Mouse (Mus musculus): Measurements from ENCODE around the gene Plxnc1. TPM values are rescaled to one million over a fixed set of nuclear protein-coding genes. Genes with fewer than 3 reads are reported as not detected.

Gene Plxnc1
- total and polyA plus RNA-seq, 3 experiments, result 27.6 to 34.4 (median 33.0) TPM

GRCm38 (mm10) chr10:94896950-94897349 lies 47.7 kb downstream of the Plxnc1 start:
- TF ChIP-seq MYC (IDR thresholded peaks at IDR 0.05; ENCODE audit: low read depth, low read length) (no peak), ZNF384 (IDR thresholded peaks at IDR 0.05; ENCODE audit: low read depth, low read length) (no peak)
- in situ Hi-C loops (cut with MboI; ENCODE audit: low pct_ligation_motif_present, low pct_unique_long_range_greater_than_20kb, low sequenced_read_pairs) (no loop called here), dilution Hi-C loops (cut with MboI; ENCODE audit: extremely low pct_ligation_motif_present, extremely low pct_unique_long_range_greater_than_20kb, low sequenced_read_pairs) (no loop called here)
- Histone ChIP-seq H3K9me3 (replicated peaks; ENCODE audit: low read length) (peaks cover 5% of the 10 kb centered on the region), H3K36me3 (replicated peaks in 1 of 2; ENCODE audit: control insufficient read depth in 1 of 2, insufficient read depth in 1 of 2, low read length in 1 of 2) (peaks cover 63 to 82% of the 10 kb centered on the region in 2 experiments), H3K4me3 (replicated peaks in 1 of 3; ENCODE audit: low read depth in 2 of 3, low read length in 2 of 3, poor library complexity in 1 of 3) (no peak overlapping the region), H3K79me2 (replicated peaks; ENCODE audit: control insufficient read depth, extremely low read depth, insufficient read depth, poor library complexity, severe bottlenecking) (no peaks in the 10 kb centered on the region), H3K27me3 (replicated peaks) (no peaks in the 10 kb centered on the region), H3K27ac (ENCODE audit: insufficient read depth, low read depth) (no peak overlapping the region), H3K4me2 (ENCODE audit: insufficient read depth, low read depth, poor library complexity, severe bottlenecking) (no peak overlapping the region), H3K9ac (ENCODE audit: insufficient read depth, low read depth) (no peak overlapping the region), H3K4me1 (ENCODE audit: control insufficient read depth in 1 of 2, insufficient read depth in 2 of 2) (peaks cover 3 to 12% of the 10 kb centered on the region in 2 experiments; a peak in 3 of 4 replicates)
- no peak for DNase-seq (ENCODE audit: extremely low read depth)

GRCm38 (mm10) chr10:94896311-94896710 lies 48.3 kb downstream of the Plxnc1 start:
- in situ Hi-C loops (cut with MboI; ENCODE audit: low pct_ligation_motif_present, low pct_unique_long_range_greater_than_20kb, low sequenced_read_pairs) (no loop called here), dilution Hi-C loops (cut with MboI; ENCODE audit: extremely low pct_ligation_motif_present, extremely low pct_unique_long_range_greater_than_20kb, low sequenced_read_pairs) (no loop called here)
- Histone ChIP-seq H3K27ac (ENCODE audit: insufficient read depth, low read depth) (no peak overlapping the region), H3K4me2 (ENCODE audit: insufficient read depth, low read depth, poor library complexity, severe bottlenecking) (no peak overlapping the region), H3K79me2 (replicated peaks; ENCODE audit: control insufficient read depth, extremely low read depth, insufficient read depth, poor library complexity, severe bottlenecking) (no peaks in the 10 kb centered on the region), H3K9ac (ENCODE audit: insufficient read depth, low read depth) (no peak overlapping the region), H3K9me3 (replicated peaks; ENCODE audit: low read length) (peaks cover 5% of the 10 kb centered on the region), H3K4me1 (ENCODE audit: control insufficient read depth in 1 of 2, insufficient read depth in 2 of 2) (peaks cover 3 to 14% of the 10 kb centered on the region in 2 experiments; a peak in 3 of 4 replicates), H3K27me3 (replicated peaks) (no peaks in the 10 kb centered on the region), H3K36me3 (replicated peaks in 1 of 2; ENCODE audit: control insufficient read depth in 1 of 2, insufficient read depth in 1 of 2, low read length in 1 of 2) (peaks cover 63 to 80% of the 10 kb centered on the region in 2 experiments), H3K4me3 (replicated peaks in 1 of 3; ENCODE audit: low read depth in 2 of 3, low read length in 2 of 3, poor library complexity in 1 of 3) (no peak overlapping the region)
- no peak for TF ChIP-seq ZKSCAN1 (IDR thresholded peaks at IDR 0.05; ENCODE audit: borderline replicate concordance, low read depth, low read length)
- TF ChIP-seq TCF12 (IDR thresholded peaks at IDR 0.05; ENCODE audit: low read depth, low read length), result no peak
- no peak for TF ChIP-seq UBTF (IDR thresholded peaks at IDR 0.05; ENCODE audit: low read depth, low read length)
- TF ChIP-seq ZNF384 (IDR thresholded peaks at IDR 0.05; ENCODE audit: low read depth, low read length), result no peak
- TF ChIP-seq RAD21 (IDR thresholded peaks at IDR 0.05; ENCODE audit: low read depth, low read length), result no peak
- no peak for TF ChIP-seq USF1 (IDR thresholded peaks at IDR 0.05; ENCODE audit: low read depth, low read length)
- TF ChIP-seq CHD2 (IDR thresholded peaks at IDR 0.05; ENCODE audit: low read length), result no peak
- TF ChIP-seq MYC (IDR thresholded peaks at IDR 0.05; ENCODE audit: low read depth, low read length), result no peak
- TF ChIP-seq RCOR1 (conservative IDR thresholded peaks at IDR 0.05; ENCODE audit: low read depth, low read length), result no peak
- DNase-seq (ENCODE audit: extremely low read depth), result no peak

GRCm38 (mm10) chr10:94895876-94896275 lies 48.8 kb downstream of the Plxnc1 start:
- no peaks in the 10 kb centered on the region for H3K79me2 ChIP-seq (replicated peaks; ENCODE audit: control insufficient read depth, extremely low read depth, insufficient read depth, poor library complexity, severe bottlenecking)
- peaks cover 3 to 10% of the 10 kb centered on the region in 2 experiments; a peak in 3 of 4 replicates for H3K4me1 ChIP-seq (ENCODE audit: control insufficient read depth in 1 of 2, insufficient read depth in 2 of 2)
- no peak overlapping the region for H3K4me3 ChIP-seq (replicated peaks in 1 of 3; ENCODE audit: low read depth in 2 of 3, low read length in 2 of 3, poor library complexity in 1 of 3)
- no peak overlapping the region for H3K27ac ChIP-seq (ENCODE audit: insufficient read depth, low read depth)
- dilution Hi-C loops (cut with MboI; ENCODE audit: extremely low pct_ligation_motif_present, extremely low pct_unique_long_range_greater_than_20kb, low sequenced_read_pairs) (no loop called here), in situ Hi-C loops (cut with MboI; ENCODE audit: low pct_ligation_motif_present, low pct_unique_long_range_greater_than_20kb, low sequenced_read_pairs) (no loop called here)
- peaks cover 5% of the 10 kb centered on the region for H3K9me3 ChIP-seq (replicated peaks; ENCODE audit: low read length)
- peaks cover 61 to 78% of the 10 kb centered on the region in 2 experiments for H3K36me3 ChIP-seq (replicated peaks in 1 of 2; ENCODE audit: control insufficient read depth in 1 of 2, insufficient read depth in 1 of 2, low read length in 1 of 2)
- no peak overlapping the region for H3K9ac ChIP-seq (ENCODE audit: insufficient read depth, low read depth)
- no peaks in the 10 kb centered on the region for H3K27me3 ChIP-seq (replicated peaks)
- no peak for TF ChIP-seq CTCF (conservative IDR thresholded peaks at IDR 0.05 in 1 of 2, IDR thresholded peaks at IDR 0.05 in 1 of 2; ENCODE audit: low read depth in 2 of 2, low read length in 2 of 2)
- no peak for TF ChIP-seq ELF1 (IDR thresholded peaks at IDR 0.05; ENCODE audit: low read depth, low read length)
- TF ChIP-seq MXI1 (IDR thresholded peaks at IDR 0.05; ENCODE audit: low read depth, low read length), result no peak
- no peak for TF ChIP-seq MAX (IDR thresholded peaks at IDR 0.05; ENCODE audit: low read length)
- TF ChIP-seq GABPA (IDR thresholded peaks at IDR 0.05; ENCODE audit: insufficient replicate concordance, low read depth, low read length), result no peak
- no peak overlapping the region for H3K4me2 ChIP-seq (ENCODE audit: insufficient read depth, low read depth, poor library complexity, severe bottlenecking)
- no peak for DNase-seq (ENCODE audit: extremely low read depth)

All from CH12.LX (cell line).